Mouse (Mus musculus) neural tube, embryonic 11.5 days (tissue): ENCODE results near the gene Slc35f3. TPM values are rescaled to one million over a fixed set of nuclear protein-coding genes. Genes with fewer than 3 reads are reported as not detected.

Experiments
- ATAC-seq: fragments of 200-750 bp; cut with Nextera tagmentation; 2 replicates; pipeline ENCODE4 v1.8.0; 2017; ENCODE audit warnings: moderate number of reproducible peaks, mild to moderate bottlenecking, moderate TSS enrichment, moderate library complexity; ENCODE audit not compliant: insufficient read depth, low FRiP score, low TSS enrichment
- DNase-seq: peaks from one replicate; pipeline ENCODE4 v3.0.0-alpha.2; 2015; ENCODE audit warnings: low spot score
- H3K27ac ChIP-seq: fragments of 300-500 bp; sonication (generic); 2 replicates; pipeline ENCODE4 v1.5.1; 2014; ENCODE audit warnings: low read depth, mild to moderate bottlenecking, low read length
- H3K27me3 ChIP-seq: fragments of 300-500 bp; sonication (generic); 2 replicates; pipeline ENCODE4 v1.6.1; 2014; ENCODE audit warnings: mild to moderate bottlenecking, low read length, mixed read lengths; ENCODE audit not compliant: control insufficient read depth, insufficient read depth
- H3K36me3 ChIP-seq: fragments of 300-500 bp; sonication (generic); 2 replicates; pipeline ENCODE4 v1.6.1; 2014; ENCODE audit warnings: mild to moderate bottlenecking, low read length, moderate library complexity, mixed read lengths; ENCODE audit not compliant: control insufficient read depth, insufficient read depth
- H3K4me1 ChIP-seq: fragments of 300-500 bp; sonication (generic); 2 replicates; pipeline ENCODE4 v1.6.1; 2014; ENCODE audit warnings: low read length, mixed read lengths; ENCODE audit not compliant: control insufficient read depth, insufficient read depth
- H3K4me2 ChIP-seq: fragments of 300-500 bp; sonication (generic); 2 replicates; pipeline ENCODE4 v1.6.1; 2014; ENCODE audit warnings: low read depth, mild to moderate bottlenecking, moderate library complexity
- H3K4me3 ChIP-seq: fragments of 300-500 bp; sonication (generic); 2 replicates; pipeline ENCODE4 v1.5.1; 2014; ENCODE audit warnings: low read depth, low read length
- H3K9ac ChIP-seq: fragments of 300-500 bp; sonication (generic); 2 replicates; pipeline ENCODE4 v1.6.1; 2014; ENCODE audit warnings: mild to moderate bottlenecking, low read length
- H3K9me3 ChIP-seq: fragments of 300-500 bp; sonication (generic); 2 replicates; pipeline ENCODE4 v1.6.1; 2016; ENCODE audit warnings: low read length; ENCODE audit not compliant: control insufficient read depth
- WGBS: fragments of 180-500 bp; shearing (Covaris S2); extraction: QIAGEN DNeasy Blood & Tissue Kit; methylation state at CpG from one replicate; pipeline ENCODE4 v1.1.7; 2014; 5-methylcytosine and 5-hydroxymethylcytosine counted together
- polyA plus RNA-seq: library from polyadenylated mRNA; unstranded; fragments of >200 nt; fragmentation: Nextera tagmentation; extraction: Ambion mirVana; gene quantifications from 2 replicates; pipeline ENCODE4 v1.2.1, GENCODE M21; 2014

Gene Slc35f3
- polyA plus RNA-seq, 1 experiment from 2014 or later: 0.09 TPM

GRCm38 (mm10) chr8:126429635-126430034 lies 131.3 kb downstream of the Slc35f3 start:
- Histone ChIP-seq H3K4me2 (no peak overlapping the region), H3K36me3 (peaks cover 4% of the 10 kb centered on the region), H3K27ac (no peak overlapping the region), H3K4me3 (no peak overlapping the region), H3K27me3 (no peaks in the 10 kb centered on the region), H3K9ac (no peak overlapping the region), H3K4me1 (no peaks in the 10 kb centered on the region), H3K9me3 (no peaks in the 10 kb centered on the region)
- DNase-seq (no peak), ATAC-seq (no peak)
- WGBS: 96% methylated on average over 5 of the region's 5 CpGs

- Histone ChIP-seq H3K9me3 (no peaks in the 10 kb centered on the region), H3K27me3 (no peaks in the 10 kb centered on the region), H3K36me3 (peaks cover 2% of the 10 kb centered on the region; the same call in 1 of the 2 replicates), H3K27ac (no peak overlapping the region), H3K4me2 (no peak overlapping the region), H3K4me3 (no peak overlapping the region), H3K9ac (no peak overlapping the region), H3K4me1 (no peaks in the 10 kb centered on the region)
- DNase-seq (no peak), ATAC-seq (no peak)
- 87% methylated on average over 7 of the region's 7 CpGs for WGBS
These were observed 135.5 kb downstream of the Slc35f3 start for GRCm38 (mm10) chr8:126433827-126434226.

GRCm38 (mm10) chr8:126438937-126439336 lies 140.6 kb downstream of the Slc35f3 start:
- no peak overlapping the region for H3K4me2 ChIP-seq
- no peaks in the 10 kb centered on the region for H3K27me3 ChIP-seq
- ATAC-seq (no peak), DNase-seq (no peak)
- H3K9ac ChIP-seq: no peak overlapping the region
- no peaks in the 10 kb centered on the region for H3K9me3 ChIP-seq
- no peak overlapping the region for H3K27ac ChIP-seq
- no peaks in the 10 kb centered on the region for H3K4me1 ChIP-seq
- H3K4me3 ChIP-seq: no peak overlapping the region
- 67% methylated on average over 2 of the region's 2 CpGs for WGBS
- H3K36me3 ChIP-seq: no peaks in the 10 kb centered on the region

Other genes starting within 250 kb of the Slc35f3 start
- gene Coa6, start 124.0 kb downstream of the Slc35f3 start, polyA plus RNA-seq: 38.8 and 48.4 TPM in 2 replicates
- 2.8 TPM in 2 replicates for gene Tarbp1, start 176.5 kb downstream of the Slc35f3 start, polyA plus RNA-seq